Mouse (Mus musculus) ES-Bruce4 (cell line): ENCODE results near the gene Ube4b. TPM values are rescaled to one million over a fixed set of nuclear protein-coding genes. Genes with fewer than 3 reads are reported as not detected.

Experiments used
- H3K27ac ChIP-seq: 2 replicates; pipeline ENCODE4 v1.5.1; 2012; ENCODE audit warnings: low read length, inconsistent platforms; ENCODE audit not compliant: insufficient read depth
- H3K27me3 ChIP-seq: 2 replicates; pipeline ENCODE4 v1.6.1; 2012; ENCODE audit warnings: mild to moderate bottlenecking, low read length, inconsistent platforms; ENCODE audit not compliant: control insufficient read depth, poor library complexity, insufficient read depth, severe bottlenecking
- H3K36me3 ChIP-seq: 2 replicates; pipeline ENCODE4 v1.6.1; 2012; ENCODE audit warnings: inconsistent platforms, mild to moderate bottlenecking, low read length, moderate library complexity; ENCODE audit not compliant: control insufficient read depth, poor library complexity, insufficient read depth, severe bottlenecking
- H3K4me1 ChIP-seq: one replicate; pipeline ENCODE4 v1.8.1; 2011; ENCODE audit warnings: low read length; ENCODE audit not compliant: control insufficient read depth, insufficient read depth
- H3K4me3 ChIP-seq: 2 replicates; pipeline ENCODE4 v1.5.1; 2011; ENCODE audit warnings: low read depth, mild to moderate bottlenecking, low read length
- H3K9ac ChIP-seq: 2 replicates; pipeline ENCODE4 v1.6.1; 2012; ENCODE audit warnings: low read depth, mild to moderate bottlenecking, inconsistent platforms; ENCODE audit not compliant: poor library complexity, severe bottlenecking
- H3K9me3 ChIP-seq: replicated peaks from 2 replicates; pipeline ENCODE4 v1.6.1; 2012; ENCODE audit warnings: mild to moderate bottlenecking, low read length, inconsistent platforms; ENCODE audit not compliant: control insufficient read depth, poor library complexity, insufficient read depth, severe bottlenecking
- CTCF ChIP-seq: IDR thresholded peaks from one replicate; pipeline ENCODE4 v1.8.1; 2011; ENCODE audit warnings: low read depth, low read length
- EP300 ChIP-seq: IDR thresholded peaks from 2 replicates; pipeline ENCODE4 v1.6.1; 2011; ENCODE audit warnings: low read depth, low read length; ENCODE audit not compliant: insufficient read depth
- POLR2A ChIP-seq: IDR thresholded peaks from one replicate; pipeline ENCODE4 v1.8.1; 2011; ENCODE audit warnings: low read length; ENCODE audit not compliant: insufficient read depth
- polyA plus RNA-seq: library from polyadenylated mRNA; stranded (reverse); fragments of >200 nt; gene quantifications from 2 replicates; pipeline ENCODE4 v1.2.4, GENCODE M21; 2011; ENCODE audit warnings: low read depth; ENCODE audit not compliant: missing spikeins, insufficient read depth, insufficient read length

Gene Ube4b
- polyA plus RNA-seq, 1 experiment: 193 TPM

- H3K27ac ChIP-seq: no peak overlapping the region
- no peak for TF ChIP-seq CTCF
- no peak for TF ChIP-seq EP300
- no peak for TF ChIP-seq POLR2A
- no peak overlapping the region for H3K4me3 ChIP-seq
- peaks cover 6% of the 10 kb centered on the region for H3K4me1 ChIP-seq
- H3K9me3 ChIP-seq: no peaks in the 10 kb centered on the region
- peaks cover 4% of the 10 kb centered on the region for H3K36me3 ChIP-seq
- no peaks in the 10 kb centered on the region for H3K27me3 ChIP-seq
- no peak overlapping the region for H3K9ac ChIP-seq
These were observed 28.3 kb downstream of the Ube4b start for GRCm38 (mm10) chr4:149398181-149398735.

GRCm38 (mm10) chr4:149396433-149397306, 29.9 kb downstream of the Ube4b start:
- Histone ChIP-seq H3K36me3 (peaks cover 8% of the 10 kb centered on the region), H3K27ac (no peak overlapping the region), H3K4me1 (peaks cover 5% of the 10 kb centered on the region), H3K9ac (no peak overlapping the region), H3K9me3 (no peaks in the 10 kb centered on the region), H3K4me3 (no peak overlapping the region), H3K27me3 (no peaks in the 10 kb centered on the region)
- TF ChIP-seq CTCF (no peak), POLR2A (no peak), EP300 (no peak)

- H3K9me3 ChIP-seq: no peaks in the 10 kb centered on the region
- H3K27ac ChIP-seq: no peak overlapping the region
- TF ChIP-seq POLR2A (no peak), CTCF (no peak), EP300 (no peak)
- H3K27me3 ChIP-seq: no peaks in the 10 kb centered on the region
- no peak overlapping the region for H3K4me3 ChIP-seq
- peaks cover 12% of the 10 kb centered on the region for H3K36me3 ChIP-seq
- H3K9ac ChIP-seq: no peak overlapping the region
- no peaks in the 10 kb centered on the region for H3K4me1 ChIP-seq
These were observed 31.0 kb downstream of the Ube4b start for GRCm38 (mm10) chr4:149395581-149395980.

- no peak for TF ChIP-seq CTCF
- TF ChIP-seq EP300: no peak
- no peak for TF ChIP-seq POLR2A
- Histone ChIP-seq H3K9me3 (no peaks in the 10 kb centered on the region), H3K36me3 (peaks cover 12% of the 10 kb centered on the region), H3K27ac (no peak overlapping the region), H3K27me3 (no peaks in the 10 kb centered on the region), H3K4me3 (no peak overlapping the region), H3K9ac (no peak overlapping the region), H3K4me1 (no peaks in the 10 kb centered on the region)
These were observed 32.3 kb downstream of the Ube4b start for GRCm38 (mm10) chr4:149394292-149394691.

- no peak overlapping the region for H3K27ac ChIP-seq
- H3K4me3 ChIP-seq: no peak overlapping the region
- H3K4me1 ChIP-seq: no peaks in the 10 kb centered on the region
- no peaks in the 10 kb centered on the region for H3K27me3 ChIP-seq
- no peak overlapping the region for H3K9ac ChIP-seq
- no peak for TF ChIP-seq POLR2A
- TF ChIP-seq EP300: no peak
- no peak for TF ChIP-seq CTCF
- peaks cover 10% of the 10 kb centered on the region for H3K36me3 ChIP-seq
- no peaks in the 10 kb centered on the region for H3K9me3 ChIP-seq
These were observed 33.1 kb downstream of the Ube4b start for GRCm38 (mm10) chr4:149393311-149393995.
